Mouse (Mus musculus): ENCODE measurements around the gene Nab1.
A peak's percentile ranks its signal among the peaks of the same experiment; 100 is the strongest.

The Nab1 gene

DNA sequence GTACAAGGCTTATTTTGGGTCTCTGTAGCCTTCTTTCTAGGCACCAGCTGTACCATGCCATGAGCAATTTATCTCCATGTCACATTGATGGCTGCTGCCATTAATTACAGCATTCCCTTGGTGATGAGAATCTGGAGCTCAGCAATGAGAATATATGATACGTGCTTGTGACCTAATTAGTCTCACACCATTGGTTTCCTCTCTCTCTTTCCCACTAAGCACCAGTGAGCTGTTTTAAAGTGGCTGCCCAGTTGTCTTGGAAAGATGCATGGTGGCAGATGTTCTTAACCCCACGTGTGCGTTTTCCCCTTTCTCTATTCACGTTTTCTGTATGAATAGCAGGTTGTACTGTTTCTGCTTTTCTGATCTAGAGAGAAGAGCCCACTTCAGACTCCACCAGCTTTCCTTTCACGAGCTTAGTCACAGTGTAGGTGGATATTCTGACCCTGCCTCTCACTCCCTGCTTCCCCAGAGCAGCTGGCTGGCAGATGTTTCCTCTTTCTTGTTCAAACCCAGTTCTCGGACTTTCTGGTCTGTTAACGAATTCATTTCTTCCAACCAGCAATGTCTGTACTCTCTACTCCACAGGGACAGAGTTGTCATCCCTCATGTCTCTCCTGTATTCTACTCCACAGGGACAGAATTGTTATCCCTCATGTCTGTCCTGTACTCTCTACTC lies 29.5 kb downstream of the Nab1 start:
- no peak for DNase-seq (ENCODE audit: low read depth)

DNA sequence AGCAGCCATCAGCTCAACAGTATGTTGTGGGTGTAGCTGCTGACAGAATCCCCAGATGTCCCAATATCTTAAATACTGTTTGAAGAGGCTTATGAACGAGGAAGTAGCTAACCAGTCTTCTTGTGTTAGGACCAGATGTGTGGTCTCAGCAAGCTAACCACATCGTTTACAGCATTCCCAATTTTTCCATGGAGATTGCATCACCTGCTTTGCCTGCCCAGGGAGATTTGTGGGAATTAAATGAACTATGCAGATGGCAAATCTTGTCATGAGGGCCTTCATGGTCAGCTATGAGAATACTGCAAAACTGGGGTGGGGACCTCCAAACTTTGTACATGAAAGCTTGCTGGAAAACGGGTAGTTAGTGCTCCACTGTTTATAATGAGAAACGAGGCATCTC lies 30.2 kb downstream of the Nab1 start:
- DNase-seq (ENCODE audit: low read depth): peak; percentile 19

DNA sequence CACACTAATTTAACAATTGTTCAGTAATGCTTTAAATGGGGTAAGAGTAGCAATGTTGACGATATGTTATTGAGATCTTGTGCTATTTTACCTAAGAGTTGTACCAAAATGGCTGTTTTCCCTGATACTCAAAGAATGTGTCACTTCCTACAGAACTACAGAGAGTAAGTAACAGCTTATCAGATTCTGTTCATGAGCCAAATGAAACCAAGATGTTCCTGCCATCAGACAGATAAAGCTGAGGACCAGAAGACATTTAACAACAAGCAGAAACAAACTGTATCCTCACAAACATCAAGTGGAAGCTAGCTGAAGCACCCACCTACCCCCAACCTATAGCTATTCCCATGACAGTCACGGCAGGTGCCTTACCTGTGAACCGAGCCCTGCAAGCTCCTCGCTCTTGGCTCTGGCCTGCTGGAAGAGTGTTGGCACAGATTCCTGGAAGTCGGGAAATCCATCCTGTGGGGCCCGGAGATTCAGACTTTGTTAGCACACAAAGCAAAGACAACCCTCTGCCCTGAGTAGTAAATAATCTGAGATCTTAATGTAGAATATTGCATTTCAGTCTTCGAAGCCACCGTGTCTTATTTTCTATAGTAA lies 33.9 kb downstream of the Nab1 start:
- no peak for DNase-seq (ENCODE audit: low read depth)

DNA sequence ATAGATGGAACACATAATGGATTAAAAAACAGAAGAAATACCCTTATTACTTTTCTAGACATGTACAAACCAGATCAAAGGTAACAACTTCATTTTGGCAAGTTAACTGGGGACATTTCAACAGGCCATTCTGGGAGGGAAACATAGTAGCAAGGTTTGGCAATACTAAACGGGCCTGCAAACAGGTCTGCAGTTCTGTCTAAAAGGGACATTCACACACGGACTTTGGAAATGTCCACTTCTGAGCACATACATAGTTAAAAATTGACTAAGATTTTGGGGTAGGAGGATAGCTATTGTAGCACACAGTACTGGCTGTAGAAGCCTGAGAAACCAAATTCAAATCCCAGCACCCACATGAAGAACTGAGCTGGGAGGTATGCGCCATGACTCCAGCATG lies 34.6 kb downstream of the Nab1 start:
- DNase-seq (ENCODE audit: low read depth): no peak

DNA sequence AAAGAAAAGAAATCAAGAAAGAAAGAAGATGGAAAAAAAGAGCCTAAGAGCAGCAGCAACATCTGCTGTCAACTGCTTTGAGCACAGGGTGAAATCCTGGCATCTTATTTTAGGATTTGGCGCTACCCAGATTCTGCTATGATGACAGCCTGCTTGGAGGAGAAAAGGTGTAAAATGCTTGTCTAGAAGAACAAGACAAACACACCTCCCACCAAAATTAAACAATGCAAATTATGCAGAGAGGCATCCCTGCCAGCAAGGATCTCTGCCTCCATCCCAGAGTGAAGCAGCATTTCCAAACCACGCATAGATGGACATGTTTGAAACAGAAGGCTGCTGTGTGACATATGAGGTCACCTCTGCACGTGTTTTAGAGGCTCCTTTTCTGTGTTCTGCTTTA lies 35.2 kb downstream of the Nab1 start:
- DNase-seq (ENCODE audit: low read depth): no peak

DNA sequence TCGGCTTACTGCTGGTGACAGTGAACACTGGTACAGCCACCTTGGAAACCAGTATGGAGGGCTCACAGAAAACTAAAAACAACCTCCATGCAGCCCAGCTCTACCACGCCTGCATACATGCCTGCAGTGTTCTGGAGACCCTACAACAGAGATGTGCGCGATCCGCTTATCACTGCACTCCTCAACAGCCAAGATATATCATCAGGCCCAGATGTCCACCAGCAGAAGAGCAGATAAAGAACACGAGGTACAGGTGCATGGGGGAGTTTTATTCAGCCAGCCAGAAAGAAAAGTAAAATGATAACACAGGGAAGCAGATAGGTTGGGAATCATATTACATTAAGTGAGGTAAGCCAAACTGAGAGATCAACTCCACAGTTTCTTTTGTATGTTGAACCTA lies 37.2 kb downstream of the Nab1 start:
- DNase-seq (ENCODE audit: low read depth): no peak

DNA sequence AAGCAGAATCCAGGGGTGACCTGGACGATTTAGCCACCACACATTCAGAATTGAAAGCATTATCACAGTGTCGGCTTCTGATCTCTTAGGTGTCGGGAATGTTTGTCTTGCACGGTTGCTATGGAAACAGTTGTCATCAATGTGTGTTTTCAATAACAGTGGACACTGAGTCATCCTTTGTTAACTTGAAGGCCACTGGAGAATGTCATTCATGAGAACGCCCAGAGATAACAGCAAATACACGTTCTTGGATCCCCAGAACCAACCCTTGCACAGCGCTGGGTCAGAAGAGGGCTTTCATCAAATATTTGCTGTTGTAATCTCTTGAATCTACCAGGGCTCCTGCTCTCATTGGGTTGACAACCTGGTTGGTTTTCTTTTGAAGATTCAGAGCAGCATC lies 43.9 kb downstream of the Nab1 start:
- DNase-seq (ENCODE audit: low read depth): no peak

DNA sequence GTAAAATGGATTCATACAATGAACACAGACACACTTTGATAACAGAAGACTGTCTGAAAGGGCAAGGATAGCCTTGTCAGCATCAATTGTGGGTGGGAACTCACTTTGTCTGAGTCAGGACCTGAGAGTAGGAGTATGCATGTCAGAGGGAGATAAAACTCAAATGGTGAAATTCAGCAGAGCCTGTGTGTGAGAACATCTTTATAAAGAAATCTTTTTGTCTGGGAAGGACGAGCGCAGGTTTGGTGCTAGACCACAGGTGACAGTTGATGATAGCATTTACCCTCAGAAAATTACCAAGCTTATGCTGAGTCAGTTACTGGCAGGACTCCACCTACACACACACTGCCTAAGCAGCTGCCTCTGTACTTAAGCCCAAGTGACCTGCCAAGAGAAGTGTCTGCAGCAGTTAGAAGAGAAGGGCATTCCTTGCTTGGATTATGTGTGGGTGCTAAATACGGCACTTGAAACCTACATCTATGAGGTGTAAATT lies 45.9 kb downstream of the Nab1 start:
- DNase-seq (ENCODE audit: low read depth): peak; percentile 58

DNA sequence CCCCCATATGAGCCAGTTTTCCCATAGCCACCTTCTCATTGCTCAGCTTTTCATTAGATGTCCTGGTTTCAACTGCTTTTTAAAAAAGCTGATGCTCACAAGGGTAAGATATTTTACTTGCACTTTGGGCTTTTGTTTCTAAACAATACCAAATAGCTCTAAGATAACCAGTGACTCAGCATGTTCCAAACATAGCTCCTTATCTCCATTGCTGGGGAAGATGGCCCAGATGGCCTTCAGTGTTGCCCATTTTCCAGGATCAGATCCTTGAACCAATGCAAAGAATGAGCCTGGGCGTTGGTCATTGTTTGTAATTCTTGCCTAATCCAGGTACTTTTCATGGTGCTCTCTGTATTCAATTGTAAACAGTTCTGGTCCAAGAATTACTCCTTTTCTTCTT lies 49.1 kb downstream of the Nab1 start:
- no peak for DNase-seq (ENCODE audit: low read depth)

DNA sequence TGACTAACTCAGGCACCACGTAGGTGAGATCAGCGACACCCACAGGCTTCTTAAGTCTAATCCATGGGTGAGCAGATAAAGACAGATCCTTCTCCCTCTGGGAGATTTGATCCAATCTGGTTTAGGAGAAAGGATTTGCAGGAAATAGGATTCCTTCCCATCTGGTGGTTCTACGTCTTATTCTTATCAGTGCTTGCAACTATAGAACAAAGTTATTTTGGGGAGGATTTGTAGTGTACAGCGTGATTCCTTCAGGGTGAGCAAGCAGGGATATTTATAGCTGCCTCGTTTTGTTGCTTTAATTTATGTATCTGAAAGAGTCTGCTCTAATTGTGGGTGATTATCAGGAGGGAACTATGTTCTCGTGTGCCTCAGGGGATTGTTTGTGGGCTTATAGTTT lies 64.6 kb downstream of the Nab1 start:
- no peak for DNase-seq (ENCODE audit: low read depth)

DNA sequence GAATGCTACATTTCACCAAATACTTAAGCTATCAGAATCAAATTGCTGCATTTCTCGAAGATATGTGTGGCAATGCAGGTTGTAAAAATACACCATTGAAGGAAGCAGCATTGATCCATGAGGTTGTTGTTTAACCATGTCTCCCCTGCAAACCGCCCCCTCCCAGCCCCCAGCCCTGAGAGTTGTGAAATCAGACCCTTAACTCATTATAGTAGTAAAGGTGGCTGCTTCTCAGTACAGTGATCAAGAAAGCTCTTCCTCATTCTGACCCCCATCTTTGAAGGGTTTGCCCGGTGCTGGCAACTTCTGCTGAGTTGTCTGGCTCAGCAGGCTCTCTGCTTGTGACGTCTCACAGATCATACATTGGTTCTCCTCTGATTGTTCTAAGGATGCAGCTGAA lies 66.4 kb downstream of the Nab1 start:
- no peak for DNase-seq (ENCODE audit: low read depth)

DNA sequence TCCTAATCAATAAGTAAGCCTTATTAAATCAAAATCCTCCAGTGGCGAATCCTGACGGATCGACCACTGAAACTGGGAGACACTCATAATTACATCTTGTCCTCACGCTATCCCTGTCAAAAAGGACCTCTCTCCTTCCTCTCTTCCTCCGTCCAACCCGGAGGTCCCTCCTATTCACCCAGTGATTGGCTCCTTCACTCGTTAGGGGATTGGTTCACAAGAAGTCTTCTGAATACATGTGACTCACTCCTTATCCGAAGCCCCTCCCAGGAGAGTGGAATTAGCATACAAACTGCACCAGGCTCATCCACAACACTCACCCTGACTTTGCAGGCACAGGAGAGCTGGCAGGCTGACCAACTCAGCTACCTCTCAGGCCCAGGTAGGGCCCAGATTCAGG lies 68.7 kb downstream of the Nab1 start:
- DNase-seq (ENCODE audit: low read depth): no peak

DNA sequence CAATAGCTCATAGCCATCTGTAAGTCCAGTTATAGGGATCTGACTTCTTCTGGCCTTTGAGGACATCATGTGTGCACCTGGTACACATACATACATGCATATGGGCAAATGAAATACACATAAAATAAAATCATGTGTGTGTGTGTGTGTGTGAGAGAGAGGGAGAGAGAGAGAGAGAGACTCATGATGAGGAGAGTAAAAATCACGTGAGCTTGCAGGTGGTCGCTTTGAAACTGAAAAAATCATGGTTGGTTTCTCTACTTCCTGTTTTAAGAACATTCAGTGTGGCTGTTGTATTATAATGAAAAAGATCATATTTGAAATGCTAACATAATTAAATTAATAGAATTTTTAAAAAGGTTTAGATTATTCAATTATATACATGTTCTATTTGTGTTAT lies 69.9 kb downstream of the Nab1 start:
- no peak for DNase-seq (ENCODE audit: low read depth)

DNA sequence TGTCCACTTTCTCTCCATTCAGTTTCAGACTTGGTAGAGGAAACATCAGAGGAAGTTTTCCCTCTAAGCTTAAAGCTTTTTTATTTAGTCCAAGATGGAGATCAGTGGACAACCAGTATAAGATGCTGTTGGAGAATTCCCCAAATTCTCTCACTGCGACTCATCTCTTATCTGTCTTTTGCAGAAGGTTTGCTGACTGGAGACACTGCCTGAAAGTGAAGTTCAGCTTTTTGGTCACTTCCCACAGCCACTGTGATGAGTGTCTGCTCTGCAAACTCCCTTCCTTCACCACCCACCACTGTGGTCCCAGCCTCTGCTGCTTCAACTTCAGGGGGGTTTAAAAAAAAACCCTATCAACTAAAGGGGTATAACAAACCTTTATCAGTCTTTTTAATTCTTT lies 70.4 kb downstream of the Nab1 start:
- DNase-seq (ENCODE audit: low read depth): peak; percentile 53

DNA sequence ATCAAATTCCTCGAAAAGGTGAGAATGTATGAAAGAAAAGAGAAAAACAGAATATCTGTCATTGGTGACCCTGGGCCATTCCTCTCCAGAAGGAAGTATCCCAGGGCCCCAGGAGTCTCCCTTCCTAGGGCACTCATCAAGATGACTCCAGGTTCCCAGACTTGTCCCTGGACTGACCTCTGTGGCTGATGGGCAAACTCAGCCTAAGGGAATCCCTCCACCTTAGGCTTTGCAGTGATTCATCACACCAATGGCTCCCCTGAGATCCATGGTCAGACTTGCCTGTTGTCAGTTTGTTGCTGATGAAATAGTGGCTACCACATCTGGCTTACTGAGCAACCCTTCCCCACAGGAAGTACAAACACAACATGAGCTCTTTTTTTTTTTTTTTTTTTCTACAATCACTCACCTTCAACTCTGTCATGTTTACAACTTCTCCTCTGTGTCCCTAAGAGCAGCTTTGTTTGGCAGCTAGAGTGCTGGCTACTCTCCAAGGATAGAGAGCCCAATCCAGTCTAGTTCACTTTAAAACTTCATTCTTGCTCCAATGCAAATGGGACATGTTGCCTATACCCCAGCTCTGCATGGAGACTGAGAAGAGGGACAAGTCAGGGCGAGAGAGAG lies 72.5 kb downstream of the Nab1 start:
- peak; percentile 51 for DNase-seq (ENCODE audit: low read depth)

DNA sequence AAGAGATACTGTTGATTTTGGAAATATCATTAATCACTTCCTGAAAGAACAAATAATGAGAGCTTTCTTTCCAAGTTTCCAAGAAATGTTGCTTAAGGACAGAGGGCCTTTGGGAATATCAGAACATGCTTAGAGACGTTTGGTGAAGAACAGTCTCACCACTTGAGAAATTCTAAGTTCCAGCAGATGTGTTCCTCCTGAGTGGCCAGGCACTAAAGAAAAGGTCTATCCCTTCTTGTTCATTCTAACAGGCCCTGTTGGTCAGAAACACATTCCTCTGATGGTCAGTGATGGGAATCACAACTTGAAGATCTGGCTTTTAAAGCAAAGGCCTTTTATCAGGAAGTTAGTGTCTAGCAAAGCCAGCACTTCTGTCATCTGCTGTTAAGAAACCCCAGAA lies 76.6 kb downstream of the Nab1 start:
- DNase-seq (ENCODE audit: low read depth): no peak

DNA sequence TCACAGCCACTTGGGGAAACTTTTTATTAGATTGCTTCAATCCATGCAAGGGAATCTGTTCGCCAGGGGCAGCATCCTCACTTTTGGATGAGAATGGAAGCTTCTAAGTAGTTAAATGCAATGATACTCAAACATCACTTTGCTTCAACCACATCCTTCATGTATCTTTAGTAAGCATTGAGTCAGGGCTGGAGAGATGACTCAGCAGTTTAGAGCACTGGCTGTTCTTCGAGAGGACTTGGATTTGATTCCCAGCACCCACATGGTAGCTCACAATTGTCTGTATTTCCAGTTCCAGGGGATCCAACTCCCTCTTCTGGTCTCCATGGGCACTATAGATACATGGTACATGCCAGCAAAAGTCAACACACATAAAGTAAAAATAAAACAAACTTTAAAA lies 77.4 kb downstream of the Nab1 start:
- DNase-seq (ENCODE audit: low read depth): no peak

DNA sequence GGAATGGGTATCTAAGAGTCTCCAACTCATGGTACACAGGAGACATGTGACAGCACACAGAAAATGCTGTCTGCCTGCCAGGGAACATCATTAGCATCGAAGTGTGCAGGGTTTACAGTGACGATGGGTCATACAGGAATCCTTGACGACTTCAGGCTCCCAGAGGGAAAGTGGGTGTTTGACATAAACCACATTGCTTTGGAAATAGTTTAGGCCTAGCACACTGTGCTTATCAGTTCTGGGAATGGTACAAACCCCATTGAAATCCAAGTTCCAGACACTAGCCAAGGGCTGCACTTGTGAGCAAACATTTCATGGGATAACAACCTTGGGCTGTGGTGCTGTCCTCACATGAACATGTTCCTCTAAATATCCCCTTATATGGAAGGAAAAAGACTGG lies 78.3 kb downstream of the Nab1 start:
- no peak for DNase-seq (ENCODE audit: low read depth)

DNA sequence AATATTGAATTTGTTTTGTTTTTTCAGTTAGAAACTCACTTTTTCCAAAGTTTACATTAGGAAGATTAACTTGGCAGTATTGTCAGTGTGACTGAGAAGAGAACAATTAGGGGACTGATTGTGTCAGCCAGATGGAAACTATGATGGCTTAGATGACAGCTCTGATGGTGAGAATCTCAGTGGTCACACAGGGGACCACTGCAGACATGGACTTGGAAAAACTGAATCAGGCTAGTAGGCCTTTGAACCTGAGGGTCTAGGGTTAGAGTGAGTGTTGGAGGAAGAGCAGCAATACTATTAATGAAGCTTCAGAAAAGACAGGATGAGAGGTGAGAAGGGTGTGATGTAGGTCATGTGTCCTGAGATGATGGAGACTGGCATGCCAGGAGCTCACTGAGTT lies 78.9 kb downstream of the Nab1 start:
- DNase-seq (ENCODE audit: low read depth): no peak

DNA sequence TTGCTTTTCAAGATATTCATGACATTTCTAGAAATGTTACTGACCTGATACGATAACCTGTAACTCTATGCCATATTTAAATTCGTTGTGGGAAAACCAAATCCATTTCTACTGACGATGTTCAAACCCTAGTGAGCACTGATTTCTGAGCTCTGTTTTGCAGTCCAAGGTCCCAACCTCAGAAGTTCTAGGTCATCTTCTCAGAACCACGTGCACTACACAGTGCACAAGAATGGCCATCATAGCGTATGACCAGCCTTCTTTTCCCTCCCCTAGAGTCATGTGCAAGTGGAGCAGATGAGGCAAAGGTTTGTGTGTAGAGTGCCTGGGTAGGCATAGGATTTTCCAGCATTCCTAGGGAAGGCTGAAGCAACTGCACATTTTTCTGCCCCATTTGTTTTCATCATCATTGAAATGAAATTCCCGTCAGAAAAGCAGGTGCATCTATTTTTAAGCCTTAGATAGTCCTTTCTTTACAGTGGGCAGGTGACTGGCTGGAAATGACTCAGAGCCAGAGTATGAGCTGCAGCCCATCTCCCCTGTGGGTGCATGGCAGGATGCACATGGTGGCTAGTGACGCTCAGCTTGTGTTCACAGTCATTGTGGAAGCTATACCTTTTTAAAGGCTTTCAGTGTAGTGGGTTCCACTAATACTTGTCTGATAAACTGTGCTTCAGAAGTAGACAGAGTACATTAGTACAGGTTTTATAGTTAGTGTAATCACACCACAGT lies 81.2 kb downstream of the Nab1 start:
- DNase-seq (ENCODE audit: low read depth): no peak

Measured in NIH3T3 (cell line).